Mouse (Mus musculus) bone marrow macrophage, adult 2 months (primary cell): ENCODE results near the gene Med29.

Experiments used
- CTCF ChIP-seq: IDR thresholded peaks from 2 replicates; pipeline ENCODE4 v1.5.1; 2012; ENCODE audit warnings: low read depth, mild to moderate bottlenecking, low read length, moderate library complexity
- POLR2A ChIP-seq: IDR thresholded peaks from 2 replicates; pipeline ENCODE4 v1.6.1; 2012; ENCODE audit warnings: mild to moderate bottlenecking, low read depth, low read length, borderline replicate concordance

DNA sequence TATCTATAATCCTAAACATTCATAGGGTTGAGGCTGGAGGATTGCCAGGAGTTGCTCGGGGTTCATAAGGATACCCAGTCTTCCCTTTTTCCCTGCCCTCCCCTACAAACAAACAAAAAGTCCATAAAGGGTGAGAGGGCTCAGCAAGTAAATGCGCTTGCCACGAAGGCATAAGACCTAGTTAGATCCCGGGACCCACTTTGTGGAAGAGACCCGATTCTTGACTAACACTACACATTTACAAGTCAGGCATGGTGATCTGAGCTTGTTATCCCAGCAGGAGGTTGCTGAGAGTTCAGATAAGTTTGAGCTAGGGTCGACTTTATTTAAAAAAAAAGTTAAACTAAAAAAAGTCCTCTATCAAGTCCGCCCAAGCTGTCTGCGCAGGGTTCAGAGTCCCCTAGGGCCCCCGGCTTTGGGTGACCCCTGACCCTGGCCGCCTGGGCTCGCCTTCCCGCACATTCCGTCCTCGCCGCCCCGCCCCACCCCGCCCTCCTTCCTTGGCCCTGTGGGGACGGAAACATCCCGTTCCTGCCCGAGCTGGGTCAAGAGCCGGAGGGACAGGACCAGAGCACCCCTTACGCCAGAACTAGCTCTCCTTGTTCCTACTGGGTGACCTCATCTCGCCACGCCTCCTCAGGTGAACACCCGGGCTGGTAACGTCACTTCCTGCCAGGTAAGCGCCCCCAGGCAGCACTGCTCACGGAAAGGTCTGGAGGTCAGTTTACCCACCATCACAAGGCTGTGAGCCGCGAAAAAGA lies 16.3 kb downstream of the Med29 start:
- TF ChIP-seq POLR2A (no peak), CTCF (no peak)
